ENCODE assay signal across 8 mouse cellular contexts in the genomic region with DNA sequence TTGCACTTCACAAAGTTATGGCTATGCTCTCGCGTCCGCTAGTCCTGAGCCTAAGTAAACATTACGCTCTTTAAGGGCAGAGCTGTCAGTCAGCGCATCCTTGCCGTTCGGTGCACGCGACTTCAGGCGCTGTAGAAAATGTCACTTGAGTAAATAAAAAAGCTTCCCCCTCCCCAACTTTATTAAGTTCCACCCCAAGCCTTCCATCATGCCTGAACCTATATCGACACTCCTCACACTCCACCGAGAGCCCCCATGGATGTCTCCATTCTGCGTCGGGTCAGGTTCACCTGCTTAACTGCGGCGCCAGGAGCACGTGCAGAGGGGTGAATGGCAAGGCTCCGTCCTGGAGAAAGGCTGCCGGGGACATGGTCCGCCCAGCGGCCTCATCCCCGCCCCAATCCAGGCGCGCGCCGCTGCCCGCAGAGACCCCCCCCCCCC. TPM values are rescaled to one million over a fixed set of nuclear protein-coding genes. Genes with fewer than 3 reads are reported as not detected.
DNase-seq lines count a peak whose midpoint lies in the region; ATAC-seq and TF ChIP-seq lines count a peak whose summit lies in the region.

No protein-coding gene starts in this region.

- H3K27ac ChIP-seq in embryonic facial prominence, embryonic 12.5 days: peak overlapping the region; percentile 86
- peak overlapping the region; percentile 85 for H3K27ac ChIP-seq in intestine, postnatal 0 days (ENCODE audit: low read depth, low read length)
- H3K27ac ChIP-seq in neural tube, embryonic 12.5 days: peak overlapping the region; percentile 47; the same call in 1 of the 2 replicates

- peak overlapping the region; percentile 80 for H3K4me2 ChIP-seq in embryonic facial prominence, embryonic 12.5 days (replicated peaks)
- peak overlapping the region; percentile 68 for H3K4me2 ChIP-seq in intestine, postnatal 0 days (replicated peaks; ENCODE audit: low read depth)
- H3K4me2 ChIP-seq in neural tube, embryonic 12.5 days (replicated peaks): peak overlapping the region; percentile 76

- no peaks in the 10 kb centered on the region for H3K27me3 ChIP-seq in embryonic facial prominence, embryonic 12.5 days
- H3K27me3 ChIP-seq in intestine, postnatal 0 days (replicated peaks; ENCODE audit: control insufficient read depth, insufficient read depth, low read length): no peaks in the 10 kb centered on the region
- no peaks in the 10 kb centered on the region for H3K27me3 ChIP-seq in neural tube, embryonic 12.5 days (replicated peaks)

- no peaks in the 10 kb centered on the region for H3K9me3 ChIP-seq in embryonic facial prominence, embryonic 12.5 days
- no peaks in the 10 kb centered on the region for H3K9me3 ChIP-seq in intestine, postnatal 0 days (ENCODE audit: control insufficient read depth)
- no peaks in the 10 kb centered on the region for H3K9me3 ChIP-seq in neural tube, embryonic 12.5 days

- H3K4me1 ChIP-seq in embryonic facial prominence, embryonic 12.5 days: peaks cover 8% of the 10 kb centered on the region; the same call in 1 of the 2 replicates
- peaks cover 3% of the 10 kb centered on the region; the same call in 1 of the 2 replicates for H3K4me1 ChIP-seq in intestine, postnatal 0 days (replicated peaks; ENCODE audit: control insufficient read depth, insufficient read depth, low read length)
- H3K4me1 ChIP-seq in neural tube, embryonic 12.5 days: peaks cover 8% of the 10 kb centered on the region; the same call in 1 of the 2 replicates

- peak; percentile 73 for ATAC-seq in frontal cortex, adult (ENCODE audit: low TSS enrichment)
- ATAC-seq in embryonic facial prominence, embryonic 12.5 days (ENCODE audit: insufficient number of reproducible peaks, insufficient read depth, low FRiP score, low TSS enrichment): peak; percentile 84
- ATAC-seq in intestine, postnatal 0 days: peak; percentile 72
- peak; percentile 82 for ATAC-seq in neural tube, embryonic 12.5 days (ENCODE audit: low FRiP score, low read depth)

- H3K4me3 ChIP-seq in embryonic facial prominence, embryonic 12.5 days: peak overlapping the region; percentile 81
- H3K4me3 ChIP-seq in intestine, postnatal 0 days (ENCODE audit: low read depth, low read length): peak overlapping the region; percentile 90
- peak overlapping the region; percentile 80 for H3K4me3 ChIP-seq in neural tube, embryonic 12.5 days

- no peak for DNase-seq in frontal cortex, postnatal 14 days (ENCODE audit: low spot score in 2 of 2)
- DNase-seq in B cell, adult 2 months: peak; percentile 39 to 51
- DNase-seq in spleen, postnatal 10 days (ENCODE audit: low spot score in 2 of 2): no peak
- no peak for DNase-seq in left cerebral cortex, postnatal 36 days (ENCODE audit: low spot score in 2 of 2)

- peaks cover 12% of the 10 kb centered on the region for H3K36me3 ChIP-seq in embryonic facial prominence, embryonic 12.5 days
- H3K36me3 ChIP-seq in intestine, postnatal 0 days (ENCODE audit: control insufficient read depth, insufficient read depth): peaks cover 17% of the 10 kb centered on the region; the same call in 1 of the 2 replicates
- H3K36me3 ChIP-seq in neural tube, embryonic 12.5 days: peaks cover 16% of the 10 kb centered on the region

- intact Hi-C loops in left cerebral cortex, postnatal 36 days (cut with DNase I): no loop called here

- peak overlapping the region; percentile 80 for H3K9ac ChIP-seq in embryonic facial prominence, embryonic 12.5 days
- H3K9ac ChIP-seq in intestine, postnatal 0 days (ENCODE audit: low read depth, low read length): peak overlapping the region; percentile 82
- H3K9ac ChIP-seq in neural tube, embryonic 12.5 days: peak overlapping the region; percentile 84

- WGBS in embryonic facial prominence, embryonic 12.5 days: under 1% methylated on average over 27 of the region's 27 CpGs
- WGBS in intestine, postnatal 0 days: under 1% methylated on average over 22 of the region's 27 CpGs
- WGBS in neural tube, embryonic 12.5 days: under 1% methylated on average over 26 of the region's 27 CpGs

- TF ChIP-seq CTCF in intestine, postnatal 0 days (IDR thresholded peaks at IDR 0.05; ENCODE audit: low read depth): no peak

RNA-seq across cellular contexts. Expression of gene Trmt11, which starts 0.4 kb away (rescaled TPM):
- 32.0 and 35.3 TPM in 2 replicates for polyA plus RNA-seq in embryonic facial prominence, embryonic 12.5 days (2016; fragmentation: Nextera tagmentation; extraction: Ambion mirVana)
- 12.4 and 12.8 TPM in 2 replicates for polyA plus RNA-seq in intestine, postnatal 0 days (2015; fragmentation: Nextera tagmentation; extraction: Ambion mirVana)
- polyA plus RNA-seq in neural tube, embryonic 12.5 days (2016; fragmentation: Nextera tagmentation; extraction: Ambion mirVana): 24.2 and 26.3 TPM in 2 replicates
- 1 to 10 TPM; 8.0 to 8.4 TPM for total RNA-seq in left cerebral cortex, postnatal 36 days (2021)

RNA-seq across cellular contexts. Expression of gene Hint3, which starts 29.3 kb away (rescaled TPM):
- 21.6 and 22.7 TPM in 2 replicates for polyA plus RNA-seq in embryonic facial prominence, embryonic 12.5 days (2016; fragmentation: Nextera tagmentation; extraction: Ambion mirVana)
- 124 and 127 TPM in 2 replicates for polyA plus RNA-seq in intestine, postnatal 0 days (2015; fragmentation: Nextera tagmentation; extraction: Ambion mirVana)
- 20.1 and 21.9 TPM in 2 replicates for polyA plus RNA-seq in neural tube, embryonic 12.5 days (2016; fragmentation: Nextera tagmentation; extraction: Ambion mirVana)
- total RNA-seq in left cerebral cortex, postnatal 36 days (2021): 10 to 100 TPM; 44.8 to 45.7 TPM

Comparison
In these comparisons a context has a peak if more than half of its experiments do, and no peak if none do; other contexts are left out.
1. DNase-seq: peak in B cell, adult 2 months (2 of 2); none in frontal cortex, postnatal 14 days (0 of 2), spleen, postnatal 10 days (0 of 2) and left cerebral cortex, postnatal 36 days (0 of 2).
2. Peak in every context shown above with its lines, with median percentiles within 50 percentile points of each other: ATAC-seq, H3K27ac ChIP-seq, H3K4me2 ChIP-seq, H3K4me3 ChIP-seq and H3K9ac ChIP-seq.